Comparison of ENCODE assay signal across 7 mouse cellular contexts in the genomic region with DNA sequence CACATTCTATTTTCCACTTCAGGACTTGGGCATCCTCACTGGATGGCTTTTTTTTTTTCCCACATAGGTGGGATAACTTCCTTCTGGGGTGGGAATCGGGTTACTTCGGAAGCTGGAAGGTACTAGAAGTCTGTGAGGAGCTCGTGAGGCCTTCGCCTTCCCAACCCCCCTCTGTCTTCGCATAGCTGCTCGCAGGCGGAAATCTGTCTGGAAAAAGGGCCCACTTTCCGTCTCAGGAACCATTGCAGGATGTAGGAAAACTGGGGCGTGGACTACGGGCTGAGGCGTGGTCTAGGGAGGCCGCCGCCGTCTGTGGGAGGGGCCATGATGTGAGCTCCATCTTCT. TPM values are rescaled to one million over a fixed set of nuclear protein-coding genes. Genes with fewer than 3 reads are reported as not detected.
A peak's percentile ranks its signal among the peaks of the same experiment; 100 is the strongest.
DNase-seq lines count a peak whose midpoint lies in the region; ATAC-seq and TF ChIP-seq lines count a peak whose summit lies in the region.

No protein-coding gene starts in this region.

- H3K4me3 ChIP-seq in lung, postnatal 0 days (ENCODE audit: low read depth, low read length): peak overlapping the region; percentile 56; the same call in 1 of the 2 replicates
- peak overlapping the region; percentile 82 for H3K4me3 ChIP-seq in forebrain, embryonic 11.5 days (ENCODE audit: low read depth, low read length)
- peak overlapping the region; percentile 88; the same call in 1 of the 2 replicates for H3K4me3 ChIP-seq in limb, embryonic 11.5 days (ENCODE audit: low read depth, low read length)
- H3K4me3 ChIP-seq in olfactory bulb, adult 2 months (ENCODE audit: insufficient read depth, low read depth, low read length): peak overlapping the region; percentile 73

- WGBS in lung, postnatal 0 days: 1% methylated on average over 14 of the region's 14 CpGs
- WGBS in forebrain, embryonic 11.5 days: under 1% methylated on average over 14 of the region's 14 CpGs
- under 1% methylated on average over 14 of the region's 14 CpGs for WGBS in limb, embryonic 11.5 days
- 1% methylated on average over 14 of the region's 14 CpGs for WGBS in olfactory bulb, adult 2 months

- TF ChIP-seq EP300 in lung, postnatal 0 days (IDR thresholded peaks at IDR 0.05): no peak

- no peak for DNase-seq in lung, postnatal 0 days (ENCODE audit: low spot score)
- no peak for DNase-seq in lung, postnatal 36 days
- no peak for DNase-seq in forebrain, embryonic 11.5 days (ENCODE audit: low spot score)
- DNase-seq in limb, embryonic 11.5 days (ENCODE audit: low spot score): no peak
- DNase-seq in gastrocnemius, postnatal 10 days: no peak
- DNase-seq in cerebellum, postnatal 4 days (ENCODE audit: low spot score in 2 of 2): no peak

- peak overlapping the region; percentile 77 for H3K4me2 ChIP-seq in lung, postnatal 0 days (replicated peaks; ENCODE audit: low read depth, low read length)
- H3K4me2 ChIP-seq in forebrain, embryonic 11.5 days (ENCODE audit: low read depth, low read length, severe bottlenecking): peak overlapping the region; percentile 44
- H3K4me2 ChIP-seq in limb, embryonic 11.5 days (ENCODE audit: low read depth, severe bottlenecking): peak overlapping the region; percentile 91

- H3K9ac ChIP-seq in lung, postnatal 0 days (replicated peaks; ENCODE audit: low read depth): peak overlapping the region; percentile 34; the same call in 1 of the 2 replicates
- H3K9ac ChIP-seq in forebrain, embryonic 11.5 days (ENCODE audit: low read length): peak overlapping the region; percentile 57
- H3K9ac ChIP-seq in limb, embryonic 11.5 days (ENCODE audit: low read length): peak overlapping the region; percentile 32

- no peak for TF ChIP-seq POLR2A in olfactory bulb, adult 2 months (IDR thresholded peaks at IDR 0.05; ENCODE audit: insufficient read depth, low read depth, low read length)

- no peaks in the 10 kb centered on the region for H3K27me3 ChIP-seq in lung, postnatal 0 days (replicated peaks; ENCODE audit: insufficient read depth, low read length)
- no peaks in the 10 kb centered on the region for H3K27me3 ChIP-seq in forebrain, embryonic 11.5 days (ENCODE audit: control insufficient read depth, insufficient read depth, low read length)
- no peaks in the 10 kb centered on the region for H3K27me3 ChIP-seq in limb, embryonic 11.5 days (ENCODE audit: control insufficient read depth, insufficient read depth, low read length)

- no peak for TF ChIP-seq CTCF in lung, postnatal 0 days (IDR thresholded peaks at IDR 0.05)
- no peak for TF ChIP-seq CTCF in olfactory bulb, adult 2 months (IDR thresholded peaks at IDR 0.05; ENCODE audit: insufficient read depth, low read depth, low read length)

- peak overlapping the region; percentile 78 for H3K27ac ChIP-seq in lung, postnatal 0 days (ENCODE audit: low read length)
- peak overlapping the region; percentile 79; the same call in 1 of the 2 replicates for H3K27ac ChIP-seq in forebrain, embryonic 11.5 days (ENCODE audit: low read depth, low read length)
- H3K27ac ChIP-seq in limb, embryonic 11.5 days (replicated peaks; ENCODE audit: low read depth, low read length): peak overlapping the region; percentile 93
- H3K27ac ChIP-seq in olfactory bulb, adult 2 months (ENCODE audit: insufficient read depth, low read depth, low read length): no peak overlapping the region

- H3K4me1 ChIP-seq in lung, postnatal 0 days (ENCODE audit: insufficient read depth, low read depth, low read length): peaks cover 13% of the 10 kb centered on the region
- peaks cover 16% of the 10 kb centered on the region for H3K4me1 ChIP-seq in forebrain, embryonic 11.5 days (replicated peaks; ENCODE audit: control insufficient read depth, insufficient read depth, low read length)
- H3K4me1 ChIP-seq in limb, embryonic 11.5 days (ENCODE audit: control insufficient read depth, insufficient read depth, low read length): peaks cover 26% of the 10 kb centered on the region
- H3K4me1 ChIP-seq in olfactory bulb, adult 2 months (ENCODE audit: control insufficient read depth, insufficient read depth, low read length): peaks cover 20% of the 10 kb centered on the region

- 0 out of 2 replicates have a peak, but pooled peaks cover 7% of the 10 kb centered on the region for H3K36me3 ChIP-seq in lung, postnatal 0 days (ENCODE audit: insufficient read depth, low read length)
- no peaks in the 10 kb centered on the region; the same call in 1 of the 2 replicates for H3K36me3 ChIP-seq in forebrain, embryonic 11.5 days (ENCODE audit: control insufficient read depth, insufficient read depth, low read length)
- peaks cover 11% of the 10 kb centered on the region for H3K36me3 ChIP-seq in limb, embryonic 11.5 days (ENCODE audit: control insufficient read depth, insufficient read depth, low read length)

- no peak for ATAC-seq in lung, postnatal 0 days
- no peak for ATAC-seq in forebrain, embryonic 11.5 days (replicated peaks; ENCODE audit: low FRiP score)
- ATAC-seq in limb, embryonic 11.5 days (ENCODE audit: insufficient number of reproducible peaks, low FRiP score, low TSS enrichment, low read depth): no peak

- H3K9me3 ChIP-seq in lung, postnatal 0 days (ENCODE audit: low read length): no peaks in the 10 kb centered on the region
- H3K9me3 ChIP-seq in forebrain, embryonic 11.5 days (ENCODE audit: control insufficient read depth, low read length): no peaks in the 10 kb centered on the region
- no peaks in the 10 kb centered on the region for H3K9me3 ChIP-seq in limb, embryonic 11.5 days (ENCODE audit: control insufficient read depth, low read length)

RNA-seq across cellular contexts. Expression of gene Mum1, which starts 0.2 kb away (rescaled TPM):
- 34.0 and 36.9 TPM in 2 replicates for polyA plus RNA-seq in lung, postnatal 0 days (2015; fragmentation: Nextera tagmentation; extraction: Ambion mirVana)
- 75.6 and 79.4 TPM in 2 replicates for polyA plus RNA-seq in forebrain, embryonic 11.5 days (2014; fragmentation: Nextera tagmentation; extraction: Ambion mirVana)
- polyA plus RNA-seq in limb, embryonic 11.5 days (2014; fragmentation: Nextera tagmentation; extraction: Ambion mirVana): 84.6 and 87.1 TPM in 2 replicates
- polyA plus RNA-seq in olfactory bulb, adult 2 months (2012; ENCODE audit: insufficient read depth, insufficient read length, low replicate concordance, missing spikeins): not detected in 2 replicates
- total RNA-seq in gastrocnemius, postnatal 10 days (2021): 10 to 100 TPM; 26.4 to 31.3 TPM

RNA-seq across cellular contexts. Expression of gene Ndufs7, which starts 22.9 kb away (rescaled TPM):
- polyA plus RNA-seq in lung, postnatal 0 days (2015; fragmentation: Nextera tagmentation; extraction: Ambion mirVana): 295 and 327 TPM in 2 replicates
- polyA plus RNA-seq in forebrain, embryonic 11.5 days (2014; fragmentation: Nextera tagmentation; extraction: Ambion mirVana): 219 and 265 TPM in 2 replicates
- polyA plus RNA-seq in limb, embryonic 11.5 days (2014; fragmentation: Nextera tagmentation; extraction: Ambion mirVana): 266 and 281 TPM in 2 replicates
- not detected in 2 replicates for polyA plus RNA-seq in olfactory bulb, adult 2 months (2012; ENCODE audit: insufficient read depth, insufficient read length, low replicate concordance, missing spikeins)
- total RNA-seq in gastrocnemius, postnatal 10 days (2021): 100 to 1,000 TPM; 371 to 457 TPM

RNA-seq across cellular contexts. Expression of gene Gamt, which starts 34.8 kb away (rescaled TPM):
- 23.5 and 25.4 TPM in 2 replicates for polyA plus RNA-seq in lung, postnatal 0 days (2015; fragmentation: Nextera tagmentation; extraction: Ambion mirVana)
- polyA plus RNA-seq in forebrain, embryonic 11.5 days (2014; fragmentation: Nextera tagmentation; extraction: Ambion mirVana): 20.4 and 24.1 TPM in 2 replicates
- polyA plus RNA-seq in limb, embryonic 11.5 days (2014; fragmentation: Nextera tagmentation; extraction: Ambion mirVana): 18.9 and 20.1 TPM in 2 replicates
- not detected in 2 replicates for polyA plus RNA-seq in olfactory bulb, adult 2 months (2012; ENCODE audit: insufficient read depth, insufficient read length, low replicate concordance, missing spikeins)
- 100 to 1,000 TPM; 342 to 351 TPM for total RNA-seq in gastrocnemius, postnatal 10 days (2021)

RNA-seq across cellular contexts. Expression of gene Dazap1, which starts 35.2 kb away (rescaled TPM):
- 37.8 and 38.1 TPM in 2 replicates for polyA plus RNA-seq in lung, postnatal 0 days (2015; fragmentation: Nextera tagmentation; extraction: Ambion mirVana)
- 53.2 and 55.4 TPM in 2 replicates for polyA plus RNA-seq in forebrain, embryonic 11.5 days (2014; fragmentation: Nextera tagmentation; extraction: Ambion mirVana)
- polyA plus RNA-seq in limb, embryonic 11.5 days (2014; fragmentation: Nextera tagmentation; extraction: Ambion mirVana): 51.7 and 55.6 TPM in 2 replicates
- polyA plus RNA-seq in olfactory bulb, adult 2 months (2012; ENCODE audit: insufficient read depth, insufficient read length, low replicate concordance, missing spikeins): not detected in 2 replicates
- total RNA-seq in gastrocnemius, postnatal 10 days (2021): 10 to 100 TPM; 67.8 to 81.0 TPM

RNA-seq across cellular contexts. Expression of gene Efna2, which starts 46.8 kb away (rescaled TPM):
- 5.1 and 6.9 TPM in 2 replicates for polyA plus RNA-seq in lung, postnatal 0 days (2015; fragmentation: Nextera tagmentation; extraction: Ambion mirVana)
- 48.8 and 50.7 TPM in 2 replicates for polyA plus RNA-seq in forebrain, embryonic 11.5 days (2014; fragmentation: Nextera tagmentation; extraction: Ambion mirVana)
- polyA plus RNA-seq in limb, embryonic 11.5 days (2014; fragmentation: Nextera tagmentation; extraction: Ambion mirVana): 51.3 and 54.8 TPM in 2 replicates
- polyA plus RNA-seq in olfactory bulb, adult 2 months (2012; ENCODE audit: insufficient read depth, insufficient read length, low replicate concordance, missing spikeins): not detected in 2 replicates
- total RNA-seq in gastrocnemius, postnatal 10 days (2021): 1 to 10 TPM; 1.1 to 1.9 TPM

Comparison
In these comparisons a context has a peak if more than half of its experiments do, and no peak if none do; other contexts are left out.
1. RNA of gene Mum1, which starts 0.2 kb away (polyA plus RNA-seq): 84.6 to 87.1 TPM in limb, embryonic 11.5 days, 75.6 to 79.4 TPM in forebrain, embryonic 11.5 days and 34.0 to 36.9 TPM in lung, postnatal 0 days; not detected in olfactory bulb, adult 2 months; every median in the first group is over 10 times any median in the second.
2. RNA of gene Gamt, which starts 34.8 kb away (polyA plus RNA-seq): 23.5 to 25.4 TPM in lung, postnatal 0 days, 20.4 to 24.1 TPM in forebrain, embryonic 11.5 days and 18.9 to 20.1 TPM in limb, embryonic 11.5 days; not detected in olfactory bulb, adult 2 months; every median in the first group is over 10 times any median in the second.
3. Peak in every context shown above with its lines, with median percentiles within 50 percentile points of each other: H3K4me2 ChIP-seq, H3K4me3 ChIP-seq and H3K9ac ChIP-seq.